Mouse (Mus musculus): ENCODE measurements around the gene Mrps18b. TPM values are rescaled to one million over a fixed set of nuclear protein-coding genes. Genes with fewer than 3 reads are reported as not detected.

The Mrps18b gene
- polyA plus RNA-seq, 1 experiment from 2014 or later, result 77.7 TPM

MicroRNAs within 50 kb of the gene (microRNA counts, 519-probe panel; counts per million panel counts)
- 32.2 counts per million for microRNA mmu-miR-1894-3p
- microRNA mmu-miR-1894-5p, result 32.2 counts per million
- microRNA mmu-miR-877, result 32.2 counts per million

Small RNAs within 50 kb of the gene (microRNA-seq; reads per million reads assigned to microRNA genes)
- gene Gm28033 (ENCODE audit: borderline number of aligned reads) (2.0 reads per million, percentile 25 among the genes with 10 or more reads in this experiment), gene Mir1894 (ENCODE audit: borderline number of aligned reads) (not detected), gene Mir877 (ENCODE audit: borderline number of aligned reads) (105 reads per million, percentile 64 among the genes with 10 or more reads in this experiment)

Other genes with a start within 250 kb of the Mrps18b start
- 9.1 and 12.7 TPM in 2 replicates for gene Vars2, start 248.8 kb downstream of the Mrps18b start, polyA plus RNA-seq (2014; fragmentation: Nextera tagmentation; extraction: Ambion mirVana)
- 30.1 and 31.1 TPM in 2 replicates for gene Gtf2h4, start 242.7 kb downstream of the Mrps18b start, polyA plus RNA-seq (2014; fragmentation: Nextera tagmentation; extraction: Ambion mirVana)
- 60.6 and 89.2 TPM in 2 replicates for gene Ddr1, start 211.8 kb downstream of the Mrps18b start, polyA plus RNA-seq (2014; fragmentation: Nextera tagmentation; extraction: Ambion mirVana)
- 13.2 and 17.0 TPM in 2 replicates for gene Ier3, start 94.7 kb downstream of the Mrps18b start, polyA plus RNA-seq (2014; fragmentation: Nextera tagmentation; extraction: Ambion mirVana)
- gene Flot1, start 93.2 kb downstream of the Mrps18b start, polyA plus RNA-seq (2014; fragmentation: Nextera tagmentation; extraction: Ambion mirVana), result 71.3 and 74.0 TPM in 2 replicates
- 855 and 931 TPM in 2 replicates for gene Tubb5, start 78.1 kb downstream of the Mrps18b start, polyA plus RNA-seq (2014; fragmentation: Nextera tagmentation; extraction: Ambion mirVana)
- gene Mdc1, start 74.9 kb downstream of the Mrps18b start, polyA plus RNA-seq (2014; fragmentation: Nextera tagmentation; extraction: Ambion mirVana), result 19.0 and 19.5 TPM in 2 replicates
- gene Nrm, start 55.1 kb downstream of the Mrps18b start, polyA plus RNA-seq (2014; fragmentation: Nextera tagmentation; extraction: Ambion mirVana), result 44.5 and 48.1 TPM in 2 replicates
- 21.3 and 25.0 TPM in 2 replicates for gene Ppp1r18, start 50.8 kb downstream of the Mrps18b start, polyA plus RNA-seq (2014; fragmentation: Nextera tagmentation; extraction: Ambion mirVana)
- 23.8 and 25.9 TPM in 2 replicates for gene Dhx16, start 36.6 kb downstream of the Mrps18b start, polyA plus RNA-seq (2014; fragmentation: Nextera tagmentation; extraction: Ambion mirVana)
- 22.2 and 26.7 TPM in 2 replicates for gene 2310061I04Rik, start 19.0 kb downstream of the Mrps18b start, polyA plus RNA-seq (2014; fragmentation: Nextera tagmentation; extraction: Ambion mirVana)
- gene Atat1, start 6.3 kb downstream of the Mrps18b start, polyA plus RNA-seq (2014; fragmentation: Nextera tagmentation; extraction: Ambion mirVana), result 64.0 and 65.4 TPM in 2 replicates
- 26.9 and 27.2 TPM in 2 replicates for gene Ppp1r10, start within 50 bp of the Mrps18b start, polyA plus RNA-seq (2014; fragmentation: Nextera tagmentation; extraction: Ambion mirVana)
- 74.2 and 91.7 TPM in 2 replicates for gene Abcf1, start 53.4 kb upstream of the Mrps18b start, polyA plus RNA-seq (2014; fragmentation: Nextera tagmentation; extraction: Ambion mirVana)
- gene Gnl1, start 63.5 kb upstream of the Mrps18b start, polyA plus RNA-seq (2014; fragmentation: Nextera tagmentation; extraction: Ambion mirVana), result 26.1 and 29.1 TPM in 2 replicates
- gene Prr3, start 63.8 kb upstream of the Mrps18b start, polyA plus RNA-seq (2014; fragmentation: Nextera tagmentation; extraction: Ambion mirVana), result 17.4 TPM in 2 replicates
- 2.9 and 3.1 TPM in 2 replicates for gene H2-T24, start 104.2 kb upstream of the Mrps18b start, polyA plus RNA-seq (2014; fragmentation: Nextera tagmentation; extraction: Ambion mirVana)
- 2.0 and 3.1 TPM in 2 replicates for gene H2-T23, start 116.5 kb upstream of the Mrps18b start, polyA plus RNA-seq (2014; fragmentation: Nextera tagmentation; extraction: Ambion mirVana)
- 6.7 and 7.3 TPM in 2 replicates for gene H2-T22, start 126.4 kb upstream of the Mrps18b start, polyA plus RNA-seq (2014; fragmentation: Nextera tagmentation; extraction: Ambion mirVana)
- not detected in 2 replicates for gene Gm6034, start 126.6 kb upstream of the Mrps18b start, polyA plus RNA-seq (2014; fragmentation: Nextera tagmentation; extraction: Ambion mirVana)
- not detected in 2 replicates for gene Gm11127, start 142.0 kb upstream of the Mrps18b start, polyA plus RNA-seq (2014; fragmentation: Nextera tagmentation; extraction: Ambion mirVana)
- gene Gm19684, start 205.3 kb upstream of the Mrps18b start, polyA plus RNA-seq (2014; fragmentation: Nextera tagmentation; extraction: Ambion mirVana), result not detected in 2 replicates
- gene Gm7030, start 213.0 kb upstream of the Mrps18b start, polyA plus RNA-seq (2014; fragmentation: Nextera tagmentation; extraction: Ambion mirVana), result not detected in 2 replicates

All from heart, embryonic 11.5 days (tissue).